Mouse (Mus musculus) E14TG2a.4 (cell line): Measurements from ENCODE around the gene Ythdc1.

Experiments
- CTCF ChIP-seq: conservative IDR thresholded peaks from 2 replicates; pipeline ENCODE4 v1.5.1; 2014; ENCODE audit warnings: low read length
- NANOG ChIP-seq: IDR thresholded peaks from 2 replicates; pipeline ENCODE4 v1.6.1; 2014; ENCODE audit warnings: borderline replicate concordance, low read length, mixed read lengths
- POU5F1 ChIP-seq: IDR thresholded peaks from 2 replicates; pipeline ENCODE4 v1.6.1; 2014; ENCODE audit warnings: low read length, borderline replicate concordance

- no peak for TF ChIP-seq CTCF
- no peak for TF ChIP-seq POU5F1
- TF ChIP-seq NANOG, result no peak
These were observed 34.9 kb upstream of the Ythdc1 start for GRCm38 (mm10) chr5:86769015-86769658.
